Mouse (Mus musculus) adrenal gland, adult 18-20 months (tissue): ENCODE measurements around the gene 1700056E22Rik. TPM values are rescaled to one million over a fixed set of nuclear protein-coding genes. Genes with fewer than 3 reads are reported as not detected.
A peak's percentile ranks its signal among the peaks of the same experiment; 100 is the strongest.

Source experiments
- DNase-seq, 2 experiments: peaks; one replicate each; pipeline ENCODE4 v3.0.0; 2021 to 2022; ENCODE audit warnings: low spot score in 2 of 2
- total RNA-seq, 2 experiments: library from RNA; stranded (reverse); gene quantifications; 1 replicate in 1 of 2; 2 replicates in 1 of 2; pipeline ENCODE4 v1.2.3; 2021

Gene 1700056E22Rik
- total RNA-seq, 2 experiments from 2014 or later, result 1.7 to 3.6 TPM

GRCm38 (mm10) chr1:184051824-184052223 lies 17.7 kb upstream of the 1700056E22Rik start:
- DNase-seq, result peak; percentile 57 to 61

- no peak for DNase-seq
Observed at GRCm38 (mm10) chr1:184051286-184051685, 17.2 kb upstream of the 1700056E22Rik start.

- DNase-seq, result no peak
Observed at GRCm38 (mm10) chr1:184048675-184049418, 14.7 kb upstream of the 1700056E22Rik start.

- no peak for DNase-seq
Observed at GRCm38 (mm10) chr1:184047818-184048217, 13.7 kb upstream of the 1700056E22Rik start.

- no peak for DNase-seq
Observed at GRCm38 (mm10) chr1:184046070-184046677, 12.1 kb upstream of the 1700056E22Rik start.

- DNase-seq, result no peak
Observed at GRCm38 (mm10) chr1:184043391-184043790, 9.3 kb upstream of the 1700056E22Rik start.

GRCm38 (mm10) chr1:184042745-184043144 lies 8.6 kb upstream of the 1700056E22Rik start:
- no peak for DNase-seq

- peak in 1 of 2 experiments; percentile 55 for DNase-seq
Observed at GRCm38 (mm10) chr1:184041778-184042573, 7.9 kb upstream of the 1700056E22Rik start.

- no peak for DNase-seq
Observed at GRCm38 (mm10) chr1:184040906-184041305, 6.8 kb upstream of the 1700056E22Rik start.

GRCm38 (mm10) chr1:184040181-184040580 lies 6.1 kb upstream of the 1700056E22Rik start:
- DNase-seq, result no peak

- DNase-seq, result no peak
Observed at GRCm38 (mm10) chr1:184039301-184039700, 5.2 kb upstream of the 1700056E22Rik start.

GRCm38 (mm10) chr1:184037802-184038201 lies 3.7 kb upstream of the 1700056E22Rik start:
- DNase-seq, result no peak

- no peak for DNase-seq
Observed at GRCm38 (mm10) chr1:184035346-184035903, 1.3 kb upstream of the 1700056E22Rik start.

GRCm38 (mm10) chr1:184034741-184035181 lies 660 bp upstream of the 1700056E22Rik start:
- no peak for DNase-seq

GRCm38 (mm10) chr1:184033390-184034010 lies 601 bp downstream of the 1700056E22Rik start:
- DNase-seq, result peak; percentile 74 to 77

- no peak for DNase-seq
Observed at GRCm38 (mm10) chr1:184032682-184033389, 1.3 kb downstream of the 1700056E22Rik start.

GRCm38 (mm10) chr1:184030070-184030802 lies 3.9 kb downstream of the 1700056E22Rik start:
- DNase-seq, result no peak

GRCm38 (mm10) chr1:184027039-184027438 lies 7.1 kb downstream of the 1700056E22Rik start:
- DNase-seq, result no peak

GRCm38 (mm10) chr1:184025079-184025478 lies 9.0 kb downstream of the 1700056E22Rik start:
- DNase-seq, result no peak
